Mouse (Mus musculus): ENCODE measurements around the gene Fgd4.

DNA sequence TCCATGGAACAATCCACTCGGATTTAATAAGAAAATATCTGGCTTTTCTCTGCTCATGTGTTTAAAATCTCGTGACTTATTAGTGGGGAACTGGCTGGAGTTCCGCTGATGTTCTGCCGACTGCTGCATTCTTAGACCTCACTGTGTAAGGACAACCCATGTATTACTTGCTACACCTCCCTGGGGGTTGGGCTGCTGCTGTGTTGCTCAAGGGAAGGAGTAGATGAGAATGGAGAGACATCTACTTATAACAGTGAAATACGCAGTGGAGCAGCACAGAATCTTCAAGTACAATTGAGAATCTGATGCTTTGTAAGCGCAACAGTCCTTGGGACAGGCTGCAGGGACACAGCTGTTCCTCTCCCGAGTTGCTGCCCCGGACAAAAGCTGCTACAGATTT is 73.1 kb downstream of the Fgd4 start:
- TF ChIP-seq EP300 (IDR thresholded peaks at IDR 0.05; ENCODE audit: insufficient read depth, low read depth, low read length) (no peak), POLR2A (IDR thresholded peaks at IDR 0.05; ENCODE audit: insufficient read depth, low read length) (no peak), CTCF (IDR thresholded peaks at IDR 0.05; ENCODE audit: low read depth, low read length) (no peak)

Data from ES-Bruce4 (cell line).